Mouse (Mus musculus): ENCODE data around the gene Utrn. TPM values are rescaled to one million over a fixed set of nuclear protein-coding genes. Genes with fewer than 3 reads are reported as not detected.

Gene Utrn
- polyA plus RNA-seq, 1 experiment from 2014 or later = 76.0 TPM

- Histone ChIP-seq H3K4me3 (ENCODE audit: low read length) (no peak overlapping the region), H3K9me3 (ENCODE audit: low read length) (no peaks in the 10 kb centered on the region), H3K4me2 (replicated peaks; ENCODE audit: low read depth, low read length) (no peak overlapping the region), H3K27ac (ENCODE audit: low read length) (no peak overlapping the region), H3K9ac (replicated peaks; ENCODE audit: low read length) (no peak overlapping the region), H3K27me3 (ENCODE audit: insufficient read depth, low read length) (no peaks in the 10 kb centered on the region), H3K36me3 (ENCODE audit: insufficient read depth, low read length) (no peaks in the 10 kb centered on the region), H3K4me1 (ENCODE audit: insufficient read depth, low read length) (no peaks in the 10 kb centered on the region)
- 75% methylated on average over 5 of the region's 5 CpGs for WGBS
- 0 out of 2 replicates have a peak, but pooled peaks have one; percentile 23 for ATAC-seq (ENCODE audit: low FRiP score, low TSS enrichment)
These were observed 34.4 kb upstream of the Utrn start for GRCm38 (mm10) chr10:12903440-12904139.

GRCm38 (mm10) chr10:12899901-12900300 is 30.7 kb upstream of the Utrn start:
- H3K4me2 ChIP-seq (replicated peaks; ENCODE audit: low read depth, low read length) = no peak overlapping the region
- H3K9ac ChIP-seq (replicated peaks; ENCODE audit: low read length) = no peak overlapping the region
- H3K4me3 ChIP-seq (ENCODE audit: low read length) = no peak overlapping the region
- no peak for ATAC-seq (ENCODE audit: low FRiP score, low TSS enrichment)
- no peaks in the 10 kb centered on the region for H3K27me3 ChIP-seq (ENCODE audit: insufficient read depth, low read length)
- H3K27ac ChIP-seq (ENCODE audit: low read length) = no peak overlapping the region
- WGBS = 93% methylated on average over 5 of the region's 5 CpGs
- H3K4me1 ChIP-seq (ENCODE audit: insufficient read depth, low read length) = no peaks in the 10 kb centered on the region
- H3K9me3 ChIP-seq (ENCODE audit: low read length) = no peaks in the 10 kb centered on the region
- no peaks in the 10 kb centered on the region for H3K36me3 ChIP-seq (ENCODE audit: insufficient read depth, low read length)

GRCm38 (mm10) chr10:12893339-12893738 is 24.2 kb upstream of the Utrn start:
- Histone ChIP-seq H3K27ac (ENCODE audit: low read length) (no peak overlapping the region), H3K27me3 (ENCODE audit: insufficient read depth, low read length) (no peaks in the 10 kb centered on the region), H3K4me1 (ENCODE audit: insufficient read depth, low read length) (no peaks in the 10 kb centered on the region), H3K4me3 (ENCODE audit: low read length) (no peak overlapping the region), H3K4me2 (replicated peaks; ENCODE audit: low read depth, low read length) (no peak overlapping the region), H3K9me3 (ENCODE audit: low read length) (no peaks in the 10 kb centered on the region), H3K9ac (replicated peaks; ENCODE audit: low read length) (no peak overlapping the region), H3K36me3 (ENCODE audit: insufficient read depth, low read length) (no peaks in the 10 kb centered on the region)
- 94% methylated on average over 3 of the region's 3 CpGs for WGBS
- ATAC-seq (ENCODE audit: low FRiP score, low TSS enrichment) = no peak

DNA sequence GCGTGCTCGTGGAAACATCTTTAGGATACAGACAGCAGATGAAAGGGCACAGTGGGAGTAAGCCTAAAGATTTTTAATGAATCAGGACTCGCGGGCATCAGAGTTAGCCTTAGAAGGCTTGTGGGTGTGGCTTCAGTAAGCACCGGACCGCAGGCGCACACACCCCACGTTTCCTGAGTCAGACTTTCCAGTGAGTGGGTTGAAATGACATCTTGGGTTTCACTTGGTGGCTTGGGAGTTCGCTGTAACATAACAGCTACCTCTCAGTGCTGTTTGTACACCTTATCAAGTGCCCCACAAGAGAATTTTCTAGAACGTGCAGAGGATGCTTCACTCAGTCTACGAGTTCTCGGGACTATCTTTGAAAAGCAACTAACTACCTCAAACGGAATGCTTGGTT is 19.2 kb upstream of the Utrn start:
- 50% methylated on average over 13 of the region's 13 CpGs for WGBS
- H3K4me3 ChIP-seq (ENCODE audit: low read length) = no peak overlapping the region
- no peaks in the 10 kb centered on the region for H3K36me3 ChIP-seq (ENCODE audit: insufficient read depth, low read length)
- H3K4me2 ChIP-seq (replicated peaks; ENCODE audit: low read depth, low read length) = no peak overlapping the region
- H3K27me3 ChIP-seq (ENCODE audit: insufficient read depth, low read length) = no peaks in the 10 kb centered on the region
- H3K27ac ChIP-seq (ENCODE audit: low read length) = no peak overlapping the region
- peak; percentile 61; the same call in 1 of the 2 replicates for ATAC-seq (ENCODE audit: low FRiP score, low TSS enrichment)
- no peak overlapping the region for H3K9ac ChIP-seq (replicated peaks; ENCODE audit: low read length)
- no peaks in the 10 kb centered on the region for H3K9me3 ChIP-seq (ENCODE audit: low read length)
- peaks cover 7% of the 10 kb centered on the region; the same call in 1 of the 2 replicates for H3K4me1 ChIP-seq (ENCODE audit: insufficient read depth, low read length)

GRCm38 (mm10) chr10:12887792-12888191 is 18.6 kb upstream of the Utrn start:
- Histone ChIP-seq H3K27ac (ENCODE audit: low read length) (no peak overlapping the region), H3K36me3 (ENCODE audit: insufficient read depth, low read length) (no peaks in the 10 kb centered on the region), H3K27me3 (ENCODE audit: insufficient read depth, low read length) (no peaks in the 10 kb centered on the region), H3K4me2 (replicated peaks; ENCODE audit: low read depth, low read length) (no peak overlapping the region), H3K9me3 (ENCODE audit: low read length) (no peaks in the 10 kb centered on the region), H3K9ac (replicated peaks; ENCODE audit: low read length) (no peak overlapping the region), H3K4me1 (ENCODE audit: insufficient read depth, low read length) (peaks cover 7% of the 10 kb centered on the region; the same call in 1 of the 2 replicates), H3K4me3 (ENCODE audit: low read length) (no peak overlapping the region)
- 70% methylated on average over 2 of the region's 2 CpGs for WGBS
- no peak for ATAC-seq (ENCODE audit: low FRiP score, low TSS enrichment)

DNA sequence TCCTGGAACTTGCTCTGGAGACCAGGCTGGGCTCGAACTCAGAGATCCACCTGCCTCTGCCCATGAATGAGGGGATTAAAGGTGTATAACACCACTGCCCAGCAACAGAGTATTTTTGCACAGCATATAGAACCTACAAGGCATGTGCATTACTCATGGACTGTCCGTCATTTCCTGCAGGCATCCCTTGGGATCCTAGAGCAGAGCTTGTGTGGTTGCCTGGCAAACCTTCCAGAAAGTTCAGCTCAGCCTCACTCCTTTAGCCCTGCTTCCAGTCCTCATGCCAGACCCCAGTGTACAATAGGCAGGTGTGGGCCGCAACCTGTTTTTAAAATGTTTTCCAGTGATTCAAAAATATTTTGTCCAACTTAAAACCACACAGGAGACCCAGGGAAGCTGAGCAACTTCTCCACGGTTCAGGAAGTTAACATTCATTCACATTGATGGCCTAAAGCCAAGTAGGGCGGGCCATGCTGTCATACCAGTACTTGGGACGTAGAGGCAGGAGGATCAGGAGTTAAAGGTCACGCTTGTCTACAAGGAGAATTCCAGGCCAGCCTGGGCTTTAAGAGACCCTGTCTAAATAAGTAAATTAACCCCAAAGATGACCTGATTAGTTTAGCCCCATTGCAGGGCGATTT is 15.3 kb upstream of the Utrn start:
- ATAC-seq (ENCODE audit: low FRiP score, low TSS enrichment) = peak; percentile 42; the same call in 1 of the 2 replicates
- Histone ChIP-seq H3K9ac (replicated peaks; ENCODE audit: low read length) (no peak overlapping the region), H3K9me3 (ENCODE audit: low read length) (no peaks in the 10 kb centered on the region), H3K27me3 (ENCODE audit: insufficient read depth, low read length) (no peaks in the 10 kb centered on the region), H3K4me1 (ENCODE audit: insufficient read depth, low read length) (peaks cover 7% of the 10 kb centered on the region; the same call in 1 of the 2 replicates), H3K4me3 (ENCODE audit: low read length) (no peak overlapping the region), H3K27ac (ENCODE audit: low read length) (no peak overlapping the region), H3K4me2 (replicated peaks; ENCODE audit: low read depth, low read length) (no peak overlapping the region), H3K36me3 (ENCODE audit: insufficient read depth, low read length) (no peaks in the 10 kb centered on the region)
- 48% methylated on average over 8 of the region's 8 CpGs for WGBS

GRCm38 (mm10) chr10:12881911-12882310 is 12.7 kb upstream of the Utrn start:
- Histone ChIP-seq H3K4me1 (ENCODE audit: insufficient read depth, low read length) (peaks cover 13% of the 10 kb centered on the region), H3K27me3 (ENCODE audit: insufficient read depth, low read length) (no peaks in the 10 kb centered on the region), H3K27ac (ENCODE audit: low read length) (no peak overlapping the region), H3K36me3 (ENCODE audit: insufficient read depth, low read length) (no peaks in the 10 kb centered on the region), H3K4me2 (replicated peaks; ENCODE audit: low read depth, low read length) (no peak overlapping the region), H3K9ac (replicated peaks; ENCODE audit: low read length) (no peak overlapping the region), H3K4me3 (ENCODE audit: low read length) (no peak overlapping the region), H3K9me3 (ENCODE audit: low read length) (no peaks in the 10 kb centered on the region)
- 71% methylated on average over 4 of the region's 4 CpGs for WGBS
- ATAC-seq (ENCODE audit: low FRiP score, low TSS enrichment) = no peak

DNA sequence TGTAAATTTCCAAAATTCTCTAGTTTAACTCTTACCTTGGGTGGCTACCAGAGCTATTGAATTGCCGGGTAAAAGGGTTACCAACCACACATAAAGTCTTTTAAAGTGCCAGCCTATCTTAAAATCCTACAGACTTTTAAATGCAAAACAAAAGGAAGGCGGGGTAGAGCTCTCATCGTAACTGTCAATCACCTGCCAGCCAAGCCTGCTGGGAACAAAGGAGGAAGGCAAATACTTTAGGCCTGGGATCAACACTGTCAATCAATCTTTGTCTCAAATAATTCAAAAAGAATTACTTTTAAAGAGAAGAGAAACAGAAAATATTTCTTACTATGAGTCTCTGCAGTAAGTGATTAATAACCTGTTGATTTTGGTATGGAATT is 10.1 kb upstream of the Utrn start:
- Histone ChIP-seq H3K27ac (ENCODE audit: low read length) (no peak overlapping the region), H3K4me2 (replicated peaks; ENCODE audit: low read depth, low read length) (no peak overlapping the region), H3K4me1 (ENCODE audit: insufficient read depth, low read length) (peaks cover 7% of the 10 kb centered on the region; the same call in 1 of the 2 replicates), H3K4me3 (ENCODE audit: low read length) (no peak overlapping the region), H3K9me3 (ENCODE audit: low read length) (no peaks in the 10 kb centered on the region), H3K9ac (replicated peaks; ENCODE audit: low read length) (no peak overlapping the region), H3K27me3 (ENCODE audit: insufficient read depth, low read length) (no peaks in the 10 kb centered on the region), H3K36me3 (ENCODE audit: insufficient read depth, low read length) (no peaks in the 10 kb centered on the region)
- WGBS = 22% methylated on average over 3 of the region's 3 CpGs
- no peak for ATAC-seq (ENCODE audit: low FRiP score, low TSS enrichment)

- peak overlapping the region; percentile 14 for H3K4me3 ChIP-seq (ENCODE audit: low read length)
- no peaks in the 10 kb centered on the region for H3K27me3 ChIP-seq (ENCODE audit: insufficient read depth, low read length)
- 8% methylated on average over 14 of the region's 14 CpGs for WGBS
- H3K4me1 ChIP-seq (ENCODE audit: insufficient read depth, low read length) = peaks cover 6% of the 10 kb centered on the region; the same call in 1 of the 2 replicates
- peak overlapping the region; percentile 47 for H3K4me2 ChIP-seq (replicated peaks; ENCODE audit: low read depth, low read length)
- no peaks in the 10 kb centered on the region for H3K36me3 ChIP-seq (ENCODE audit: insufficient read depth, low read length)
- peak; percentile 83 for ATAC-seq (ENCODE audit: low FRiP score, low TSS enrichment)
- no peak overlapping the region for H3K27ac ChIP-seq (ENCODE audit: low read length)
- H3K9me3 ChIP-seq (ENCODE audit: low read length) = no peaks in the 10 kb centered on the region
- H3K9ac ChIP-seq (replicated peaks; ENCODE audit: low read length) = no peak overlapping the region
These were observed 9.6 kb upstream of the Utrn start for GRCm38 (mm10) chr10:12878661-12879312.

GRCm38 (mm10) chr10:12876426-12876825 is 7.3 kb upstream of the Utrn start:
- no peak for ATAC-seq (ENCODE audit: low FRiP score, low TSS enrichment)
- H3K9ac ChIP-seq (replicated peaks; ENCODE audit: low read length) = no peak overlapping the region
- no peaks in the 10 kb centered on the region for H3K9me3 ChIP-seq (ENCODE audit: low read length)
- H3K36me3 ChIP-seq (ENCODE audit: insufficient read depth, low read length) = no peaks in the 10 kb centered on the region
- no peaks in the 10 kb centered on the region for H3K27me3 ChIP-seq (ENCODE audit: insufficient read depth, low read length)
- peaks cover 6% of the 10 kb centered on the region; the same call in 1 of the 2 replicates for H3K4me1 ChIP-seq (ENCODE audit: insufficient read depth, low read length)
- no peak overlapping the region for H3K27ac ChIP-seq (ENCODE audit: low read length)
- whole genome bisulfite sequencing = 81% methylated on average over 3 of the region's 3 CpGs
- H3K4me3 ChIP-seq (ENCODE audit: low read length) = no peak overlapping the region
- no peak overlapping the region for H3K4me2 ChIP-seq (replicated peaks; ENCODE audit: low read depth, low read length)

All from kidney, embryonic 16.5 days (tissue).